In genomic region chr11:104608249-104608920, GRCm38 (mm10) we compare ENCODE assay signal across 8 mouse cellular contexts. TPM values are rescaled to one million over a fixed set of nuclear protein-coding genes. Genes with fewer than 3 reads are reported as not detected.
A peak's percentile ranks its signal among the peaks of the same experiment; 100 is the strongest.
DNase-seq lines count a peak whose midpoint lies in the region; ATAC-seq and TF ChIP-seq lines count a peak whose summit lies in the region.

No protein-coding gene starts in this region.

- TF ChIP-seq CTCF in layer of hippocampus, adult 2 months (conservative IDR thresholded peaks at IDR 0.05): no peak

- H3K9ac ChIP-seq in embryonic facial prominence, embryonic 12.5 days: peak overlapping the region; percentile 56
- H3K9ac ChIP-seq in intestine, embryonic 16.5 days (ENCODE audit: low read depth, low read length): peak overlapping the region; percentile 71

- under 1% methylated on average over 23 of the region's 23 CpGs for WGBS in embryonic facial prominence, embryonic 12.5 days
- WGBS in intestine, embryonic 16.5 days: 5% methylated on average over 23 of the region's 23 CpGs

- H3K4me2 ChIP-seq in embryonic facial prominence, embryonic 12.5 days (replicated peaks): peak overlapping the region; percentile 82
- H3K4me2 ChIP-seq in intestine, embryonic 16.5 days (ENCODE audit: low read depth, low read length): peak overlapping the region; percentile 94

- peak overlapping the region; percentile 37; the same call in 1 of the 2 replicates for H3K27ac ChIP-seq in layer of hippocampus, adult 2 months
- H3K27ac ChIP-seq in embryonic facial prominence, embryonic 12.5 days: no peak overlapping the region
- H3K27ac ChIP-seq in intestine, embryonic 16.5 days (ENCODE audit: low read length): peak overlapping the region; percentile 28; the same call in 1 of the 2 replicates

- no peaks in the 10 kb centered on the region for H3K36me3 ChIP-seq in embryonic facial prominence, embryonic 12.5 days
- no peaks in the 10 kb centered on the region for H3K36me3 ChIP-seq in intestine, embryonic 16.5 days (ENCODE audit: control insufficient read depth, insufficient read depth, low read length)

- no peaks in the 10 kb centered on the region for H3K9me3 ChIP-seq in embryonic facial prominence, embryonic 12.5 days
- no peaks in the 10 kb centered on the region for H3K9me3 ChIP-seq in intestine, embryonic 16.5 days (ENCODE audit: control insufficient read depth, low read length)

- no peak for DNase-seq in layer of hippocampus, adult 2 months (ENCODE audit: low spot score in 2 of 2)
- no peak for DNase-seq in layer of hippocampus, adult 9-11 months
- peak; percentile 50 for DNase-seq in naive thymus-derived CD4-positive, alpha-beta T cell, adult 2 months (ENCODE audit: low read depth)
- DNase-seq in gastrocnemius, postnatal 4 days (ENCODE audit: low spot score in 2 of 2): no peak
- no peak for DNase-seq in layer of hippocampus, postnatal 36 days
- DNase-seq in left cerebral cortex, adult 9 months (ENCODE audit: low spot score in 2 of 2): no peak

- peak overlapping the region; percentile 57 for H3K4me3 ChIP-seq in layer of hippocampus, adult 2 months
- H3K4me3 ChIP-seq in embryonic facial prominence, embryonic 12.5 days: peak overlapping the region; percentile 45
- peak overlapping the region; percentile 65 for H3K4me3 ChIP-seq in intestine, embryonic 16.5 days (ENCODE audit: low read length)

- peaks cover 22% of the 10 kb centered on the region for H3K27me3 ChIP-seq in embryonic facial prominence, embryonic 12.5 days
- H3K27me3 ChIP-seq in intestine, embryonic 16.5 days (replicated peaks; ENCODE audit: control insufficient read depth, insufficient read depth, low read length): no peaks in the 10 kb centered on the region

- H3K4me1 ChIP-seq in embryonic facial prominence, embryonic 12.5 days: peaks cover 6% of the 10 kb centered on the region; the same call in 1 of the 2 replicates
- peaks cover 5% of the 10 kb centered on the region for H3K4me1 ChIP-seq in intestine, embryonic 16.5 days (ENCODE audit: control insufficient read depth, insufficient read depth, low read length)

- peak; percentile 50; the same call in 1 of the 2 replicates for ATAC-seq in embryonic facial prominence, embryonic 12.5 days (ENCODE audit: insufficient number of reproducible peaks, insufficient read depth, low FRiP score, low TSS enrichment)
- peak; percentile 2; the same call in 1 of the 2 replicates for ATAC-seq in intestine, embryonic 16.5 days

RNA-seq across cellular contexts. Expression of gene Itgb3, which starts 0.6 kb away (rescaled TPM):
- 1 to 10 TPM; 1.3 to 1.4 TPM for total RNA-seq in layer of hippocampus, adult 2 months (2021)
- 3.7 TPM in 2 replicates for polyA plus RNA-seq in embryonic facial prominence, embryonic 12.5 days (2016; fragmentation: Nextera tagmentation; extraction: Ambion mirVana)
- polyA plus RNA-seq in intestine, embryonic 16.5 days (2015; fragmentation: Nextera tagmentation; extraction: Ambion mirVana): 4.9 and 5.5 TPM in 2 replicates
- total RNA-seq in gastrocnemius, postnatal 4 days (2021): 10 to 100 TPM; 16.0 to 16.2 TPM
- total RNA-seq in layer of hippocampus, postnatal 36 days (2021): 1 to 10 TPM; 1.3 TPM

RNA-seq across cellular contexts. Expression of gene Myl4, which starts 57.9 kb away (rescaled TPM):
- total RNA-seq in layer of hippocampus, adult 2 months (2021): 1 to 10 TPM; 2.7 to 2.9 TPM
- polyA plus RNA-seq in embryonic facial prominence, embryonic 12.5 days (2016; fragmentation: Nextera tagmentation; extraction: Ambion mirVana): 25.6 and 35.4 TPM in 2 replicates
- 4.7 and 6.3 TPM in 2 replicates for polyA plus RNA-seq in intestine, embryonic 16.5 days (2015; fragmentation: Nextera tagmentation; extraction: Ambion mirVana)
- 100 to 1,000 TPM; 339 to 515 TPM for total RNA-seq in gastrocnemius, postnatal 4 days (2021)
- total RNA-seq in layer of hippocampus, postnatal 36 days (2021): 1 to 10 TPM; 1.2 to 1.9 TPM

RNA-seq across cellular contexts. Expression of gene Cdc27, which starts 58.0 kb away (rescaled TPM):
- 10 to 100 TPM; 54.5 to 57.3 TPM for total RNA-seq in layer of hippocampus, adult 2 months (2021)
- 48.5 and 52.1 TPM in 2 replicates for polyA plus RNA-seq in embryonic facial prominence, embryonic 12.5 days (2016; fragmentation: Nextera tagmentation; extraction: Ambion mirVana)
- 20.5 and 24.4 TPM in 2 replicates for polyA plus RNA-seq in intestine, embryonic 16.5 days (2015; fragmentation: Nextera tagmentation; extraction: Ambion mirVana)
- 10 to 100 TPM; 49.1 to 51.1 TPM for total RNA-seq in gastrocnemius, postnatal 4 days (2021)
- 10 to 100 TPM; 58.2 to 61.3 TPM for total RNA-seq in layer of hippocampus, postnatal 36 days (2021)

Comparison
In these comparisons a context has a peak if more than half of its experiments do, and no peak if none do; other contexts are left out.
1. RNA of gene Itgb3, which starts 0.6 kb away (total RNA-seq): 16.0 to 16.2 TPM in gastrocnemius, postnatal 4 days; 1.3 to 1.4 TPM in layer of hippocampus, adult 2 months and 1.3 TPM in layer of hippocampus, postnatal 36 days; every median in the first group is over 4 times any median in the second.
2. RNA of gene Myl4, which starts 57.9 kb away (total RNA-seq): 339 to 515 TPM in gastrocnemius, postnatal 4 days; 2.7 to 2.9 TPM in layer of hippocampus, adult 2 months and 1.2 to 1.9 TPM in layer of hippocampus, postnatal 36 days; every median in the first group is over 10 times any median in the second.
3. Peak in every context shown above with its lines, with median percentiles within 50 percentile points of each other: H3K4me3 ChIP-seq.